Comparison of ENCODE assay signal across 8 mouse cellular contexts in genomic region chr4:95733397-95734249, GRCm38 (mm10).
DNase-seq lines count a peak whose midpoint lies in the region; ATAC-seq and TF ChIP-seq lines count a peak whose summit lies in the region.

No protein-coding gene starts in this region.

- TF ChIP-seq CTCF in lung, adult 2 months (IDR thresholded peaks at IDR 0.05; ENCODE audit: insufficient read depth, low read length), result no peak
- no peak for TF ChIP-seq CTCF in hindbrain, postnatal 0 days (IDR thresholded peaks at IDR 0.05; ENCODE audit: low read depth)

- DNase-seq in lung, adult 18-20 months, result peak; percentile 43 to 46
- DNase-seq in lung, adult 2 months, result no peak
- peak; percentile 35 for DNase-seq in embryonic facial prominence, embryonic 10.5 days (ENCODE audit: low spot score)
- peak; percentile 53 for DNase-seq in hindbrain, postnatal 0 days (ENCODE audit: low spot score)
- DNase-seq in lung, postnatal 10 days, result peak; percentile 81
- peak; percentile 31 for DNase-seq in telencephalon, adult 2 months (ENCODE audit: low read depth, low spot score)
- no peak for DNase-seq in frontal cortex, postnatal 14 days (ENCODE audit: low spot score in 2 of 2)
- DNase-seq in thymus, postnatal 4 days, result no peak

- no peak for TF ChIP-seq POLR2A in lung, adult 2 months (IDR thresholded peaks at IDR 0.05; ENCODE audit: borderline replicate concordance, extremely low read depth, low read depth, low read length)

- no peak overlapping the region for H3K9ac ChIP-seq in hindbrain, postnatal 0 days (replicated peaks; ENCODE audit: low read length)

- H3K4me2 ChIP-seq in hindbrain, postnatal 0 days (ENCODE audit: low read depth, low read length), result no peak overlapping the region

- H3K4me3 ChIP-seq in lung, adult 2 months (replicated peaks; ENCODE audit: extremely low read depth, low read depth, low read length), result no peak overlapping the region
- no peak overlapping the region for H3K4me3 ChIP-seq in embryonic facial prominence, embryonic 10.5 days
- H3K4me3 ChIP-seq in hindbrain, postnatal 0 days (ENCODE audit: low read length), result no peak overlapping the region

- H3K4me1 ChIP-seq in lung, adult 2 months (ENCODE audit: control insufficient read depth, insufficient read depth, low read length), result peaks cover 2% of the 10 kb centered on the region
- H3K4me1 ChIP-seq in embryonic facial prominence, embryonic 10.5 days, result peaks cover 46% of the 10 kb centered on the region
- peaks cover 9% of the 10 kb centered on the region; the same call in 1 of the 2 replicates for H3K4me1 ChIP-seq in hindbrain, postnatal 0 days (ENCODE audit: insufficient read depth, low read length)

- no peaks in the 10 kb centered on the region for H3K27me3 ChIP-seq in embryonic facial prominence, embryonic 10.5 days (replicated peaks; ENCODE audit: low read depth, poor library complexity, severe bottlenecking)
- H3K27me3 ChIP-seq in hindbrain, postnatal 0 days (ENCODE audit: insufficient read depth, low read length), result no peaks in the 10 kb centered on the region

- peak; percentile 78 for ATAC-seq in hindbrain, postnatal 0 days

- H3K36me3 ChIP-seq in embryonic facial prominence, embryonic 10.5 days (replicated peaks), result no peaks in the 10 kb centered on the region
- H3K36me3 ChIP-seq in hindbrain, postnatal 0 days (ENCODE audit: insufficient read depth, low read length), result no peaks in the 10 kb centered on the region

- H3K27ac ChIP-seq in embryonic facial prominence, embryonic 10.5 days (replicated peaks), result peak overlapping the region; percentile 49
- no peak overlapping the region for H3K27ac ChIP-seq in hindbrain, postnatal 0 days

- no peaks in the 10 kb centered on the region for H3K9me3 ChIP-seq in embryonic facial prominence, embryonic 10.5 days
- H3K9me3 ChIP-seq in hindbrain, postnatal 0 days (ENCODE audit: low read length), result no peaks in the 10 kb centered on the region

- 29% methylated on average over 6 of the region's 6 CpGs for WGBS in lung, adult 2 months
- WGBS in embryonic facial prominence, embryonic 10.5 days, result 26% methylated on average over 6 of the region's 6 CpGs
- WGBS in hindbrain, postnatal 0 days, result 17% methylated on average over 6 of the region's 6 CpGs

Comparison
In these comparisons a context has a peak if more than half of its experiments do, and no peak if none do; other contexts are left out.
1. DNase-seq: peak in lung, adult 18-20 months (2 of 2), embryonic facial prominence, embryonic 10.5 days (single experiment), hindbrain, postnatal 0 days (single experiment), lung, postnatal 10 days (single experiment) and telencephalon, adult 2 months (single experiment); none in lung, adult 2 months (single experiment), frontal cortex, postnatal 14 days (0 of 2) and thymus, postnatal 4 days (single experiment).